In the genomic region with DNA sequence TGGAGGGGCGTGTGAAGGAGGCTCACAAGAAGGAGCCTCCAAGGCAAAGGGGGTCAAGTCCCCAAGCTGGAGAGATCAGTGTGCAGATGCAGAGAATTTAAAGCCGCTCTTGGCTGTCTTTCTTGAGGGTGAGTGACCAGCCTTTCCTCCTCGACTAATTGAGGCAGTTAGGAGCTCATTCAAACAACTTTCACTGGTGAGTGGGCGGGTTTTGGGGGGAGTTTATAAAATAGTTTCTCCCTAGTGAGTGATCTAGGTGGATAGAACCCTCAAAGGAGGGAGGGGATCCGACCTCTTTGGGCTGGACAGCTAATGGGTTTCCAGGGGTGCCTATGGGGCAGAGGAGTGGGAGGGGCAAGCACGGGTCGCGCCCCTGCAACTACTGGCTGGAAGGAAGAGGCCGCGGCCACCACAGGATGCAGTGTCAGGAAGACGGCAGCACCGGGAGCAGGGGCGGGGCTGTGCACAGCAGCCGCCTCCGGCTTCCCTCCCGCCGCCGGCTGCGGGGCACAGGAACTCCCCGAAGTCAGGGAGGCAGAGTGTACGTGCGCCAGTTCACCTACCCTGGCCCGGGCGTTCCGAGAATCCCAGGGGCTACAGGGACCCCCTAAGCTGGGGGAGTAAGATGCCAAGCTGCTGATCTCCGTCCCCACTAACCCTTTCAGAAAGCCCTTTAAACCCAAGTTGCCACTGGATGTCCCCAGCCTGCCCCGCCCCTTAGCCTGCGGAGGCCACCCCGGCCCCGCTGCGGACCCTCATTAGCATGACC, we compare ENCODE assay signal across 8 mouse cellular contexts.
DNase-seq lines count a peak whose midpoint lies in the region; ATAC-seq and TF ChIP-seq lines count a peak whose summit lies in the region.

No protein-coding gene starts in this region.

- H3K4me2 ChIP-seq in liver, embryonic 14.5 days (ENCODE audit: low read depth), result peak overlapping the region; percentile 79
- peak overlapping the region; percentile 85 for H3K4me2 ChIP-seq in myocyte (ENCODE audit: low read depth)

- peaks cover 23% of the 10 kb centered on the region for H3K79me2 ChIP-seq in myocyte (ENCODE audit: control insufficient read depth, insufficient read depth)

- peak; percentile 72 for ATAC-seq in inflammation-experienced regulatory T-cells, adult 6 months
- peak; percentile 60; the same call in 1 of the 2 replicates for ATAC-seq in liver, embryonic 14.5 days (ENCODE audit: insufficient read depth)

- peak overlapping the region; percentile 40 to 59 for H3K4me3 ChIP-seq in liver, embryonic 14.5 days (ENCODE audit: insufficient read depth in 1 of 2, low read depth in 2 of 2, low read length in 2 of 2)
- peak overlapping the region; percentile 19 for H3K4me3 ChIP-seq in myocyte

- DNase-seq in left cerebral cortex, postnatal 14 days (ENCODE audit: low spot score in 2 of 2), result peak; percentile 53 to 60
- DNase-seq in left cerebral cortex, postnatal 4 days, result no peak
- peak; percentile 69 for DNase-seq in brain, embryonic 14.5 days (ENCODE audit: low read depth)
- peak; percentile 43 to 58 for DNase-seq in gastrocnemius, postnatal 4 days (ENCODE audit: low spot score in 2 of 2)
- peak in 1 of 3 experiments; percentile 22 for DNase-seq in liver, embryonic 14.5 days (ENCODE audit: low read depth in 3 of 3, low spot score in 3 of 3)
- peak; percentile 68 to 72 for DNase-seq in thymus, postnatal 10 days (ENCODE audit: low spot score in 2 of 2)

- intact Hi-C loops in left cerebral cortex, postnatal 14 days (cut with DNase I), result loop anchor here (5.0 kb wide), 1 partner anchor 36 kb away; no protein-coding TSS in a partner anchor
- intact Hi-C loops in left cerebral cortex, postnatal 4 days (cut with DNase I), result no loop called here

- H3K36me3 ChIP-seq in liver, embryonic 14.5 days (replicated peaks; ENCODE audit: control insufficient read depth, insufficient read depth, low read depth), result no peaks in the 10 kb centered on the region
- no peaks in the 10 kb centered on the region for H3K36me3 ChIP-seq in myocyte (ENCODE audit: control insufficient read depth, insufficient read depth)

- TF ChIP-seq EP300 in liver, embryonic 14.5 days (IDR thresholded peaks at IDR 0.05; ENCODE audit: low read depth), result no peak

- peak overlapping the region; percentile 27; the same call in 1 of the 2 replicates for H3K9ac ChIP-seq in liver, embryonic 14.5 days (replicated peaks)

- no peak for TF ChIP-seq CTCF in brain, embryonic 14.5 days (IDR thresholded peaks at IDR 0.05; ENCODE audit: borderline replicate concordance, extremely low read depth, insufficient read depth, insufficient read length)
- no peak for TF ChIP-seq CTCF in liver, embryonic 14.5 days (IDR thresholded peaks at IDR 0.05; ENCODE audit: low read depth)

- no peak for TF ChIP-seq POLR2A in brain, embryonic 14.5 days (IDR thresholded peaks at IDR 0.05; ENCODE audit: borderline replicate concordance, extremely low read depth, insufficient read depth, insufficient read length, poor library complexity, severe bottlenecking)
- peak; percentile 28 for TF ChIP-seq POLR2A in myocyte (IDR thresholded peaks at IDR 0.05; ENCODE audit: insufficient read length, low read depth)

- H3ac ChIP-seq in myocyte (ENCODE audit: control insufficient read depth, insufficient read length), result peak overlapping the region; percentile 25

- H3K9me3 ChIP-seq in liver, embryonic 14.5 days (ENCODE audit: control insufficient read depth, low read length), result no peaks in the 10 kb centered on the region

- peaks cover 0 to 15% of the 10 kb centered on the region in 2 experiments; a peak in 2 of 4 replicates for H3K4me1 ChIP-seq in liver, embryonic 14.5 days (replicated peaks; ENCODE audit: control insufficient read depth in 2 of 2, insufficient read depth in 2 of 2, low read length in 1 of 2)

- H3K27ac ChIP-seq in liver, embryonic 14.5 days, result no peak overlapping the region

- H3K27me3 ChIP-seq in liver, embryonic 14.5 days (ENCODE audit: control insufficient read depth, insufficient read depth, low read length), result peaks cover 27% of the 10 kb centered on the region
- no peaks in the 10 kb centered on the region for H3K27me3 ChIP-seq in myocyte (ENCODE audit: control insufficient read depth, insufficient read depth, insufficient read length)

- WGBS in liver, embryonic 14.5 days (ENCODE audit: insufficient replicate concordance), result 1% methylated on average over 31 of the region's 31 CpGs

TF ChIP-seq in myocyte, 11 proteins besides CTCF, POLR2A, EP300 and RAD21:
- TF ChIP-seq REST (IDR thresholded peaks at IDR 0.05; ENCODE audit: insufficient read depth, insufficient read length), result no peak
- TF ChIP-seq MYOG (IDR thresholded peaks at IDR 0.05; ENCODE audit: control insufficient read depth in 1 of 3, insufficient read depth in 1 of 3, insufficient read length in 2 of 3, low read depth in 2 of 3), result no peak
- no peak for TF ChIP-seq POLR2AphosphoS2 (IDR thresholded peaks at IDR 0.05; ENCODE audit: insufficient read length, low read depth)
- no peak for TF ChIP-seq TCF3 (IDR thresholded peaks at IDR 0.05; ENCODE audit: insufficient read length, low read depth)
- TF ChIP-seq MYOD1 (IDR thresholded peaks at IDR 0.05; ENCODE audit: control insufficient read depth in 1 of 3, insufficient read length in 2 of 3, low read depth in 2 of 3), result no peak
- TF ChIP-seq USF1 (IDR thresholded peaks at IDR 0.05; ENCODE audit: low read depth), result no peak
- no peak for TF ChIP-seq SRF (IDR thresholded peaks at IDR 0.05; ENCODE audit: control insufficient read depth, insufficient read length, low read depth)
- no peak for TF ChIP-seq CEBPB (IDR thresholded peaks at IDR 0.05; ENCODE audit: insufficient read depth, poor library complexity, severe bottlenecking)
- TF ChIP-seq TCF12 (IDR thresholded peaks at IDR 0.05; ENCODE audit: insufficient read depth, poor library complexity, severe bottlenecking), result no peak
- TF ChIP-seq E2F4 (IDR thresholded peaks at IDR 0.05; ENCODE audit: insufficient read depth), result no peak
- no peak for TF ChIP-seq MAX (IDR thresholded peaks at IDR 0.05; ENCODE audit: low read depth)
